Mouse (Mus musculus) thymus, postnatal 14 days (tissue): ENCODE data around the gene Hs6st2.

Experiments used
- DNase-seq: peaks from one replicate; pipeline ENCODE4 v3.0.0; 2021

Gene Hs6st2

GRCm38 (mm10) chrX:51681756-51682155 is at the start of gene Hs6st2:
TSS of gene Hs6st2 (minus strand) at chrX:51681856.
- no peak for DNase-seq

- no peak for DNase-seq
Observed at GRCm38 (mm10) chrX:51714086-51714745, 32.6 kb upstream of the Hs6st2 start.

- DNase-seq, result no peak
Observed at GRCm38 (mm10) chrX:51712996-51713395, 31.3 kb upstream of the Hs6st2 start.

GRCm38 (mm10) chrX:51702823-51703222 is 21.2 kb upstream of the Hs6st2 start:
- DNase-seq, result no peak

GRCm38 (mm10) chrX:51699079-51699478 is 17.4 kb upstream of the Hs6st2 start:
- no peak for DNase-seq

- DNase-seq, result no peak
Observed at GRCm38 (mm10) chrX:51686048-51686949, 4.6 kb upstream of the Hs6st2 start.

- DNase-seq, result no peak
Observed at GRCm38 (mm10) chrX:51684336-51685056, 2.8 kb upstream of the Hs6st2 start.

- peak; percentile 1 for DNase-seq
Observed at GRCm38 (mm10) chrX:51681170-51681667, 437 bp downstream of the Hs6st2 start.

GRCm38 (mm10) chrX:51680428-51681169 is 1.1 kb downstream of the Hs6st2 start:
- no peak for DNase-seq

GRCm38 (mm10) chrX:51679601-51680427 is 1.8 kb downstream of the Hs6st2 start:
- peak; percentile 1 for DNase-seq

- no peak for DNase-seq
Observed at GRCm38 (mm10) chrX:51658236-51658635, 23.4 kb downstream of the Hs6st2 start.

GRCm38 (mm10) chrX:51642661-51643257 is 38.9 kb downstream of the Hs6st2 start:
- DNase-seq, result no peak

GRCm38 (mm10) chrX:51635756-51636155 is 45.9 kb downstream of the Hs6st2 start:
- DNase-seq, result no peak

GRCm38 (mm10) chrX:51631376-51631775 is 50.3 kb downstream of the Hs6st2 start:
- no peak for DNase-seq

- no peak for DNase-seq
Observed at GRCm38 (mm10) chrX:51614384-51615004, 67.2 kb downstream of the Hs6st2 start.

GRCm38 (mm10) chrX:51610743-51611142 is 70.9 kb downstream of the Hs6st2 start:
- no peak for DNase-seq

GRCm38 (mm10) chrX:51606231-51606863 is 75.3 kb downstream of the Hs6st2 start:
- no peak for DNase-seq

GRCm38 (mm10) chrX:51592751-51593150 is 88.9 kb downstream of the Hs6st2 start:
- no peak for DNase-seq

- DNase-seq, result no peak
Observed at GRCm38 (mm10) chrX:51590448-51591010, 91.1 kb downstream of the Hs6st2 start.

- no peak for DNase-seq
Observed at GRCm38 (mm10) chrX:51585444-51585843, 96.2 kb downstream of the Hs6st2 start.
